Mouse (Mus musculus): Measurements from ENCODE around the gene Olfr995. TPM values are rescaled to one million over a fixed set of nuclear protein-coding genes. Genes with fewer than 3 reads are reported as not detected.

Gene Olfr995
- total and polyA plus RNA-seq, 3 experiments, result not detected

- Histone ChIP-seq H3K4me2 (ENCODE audit: insufficient read depth, low read depth, poor library complexity, severe bottlenecking) (no peak within 1 kb of the TSS), H3K27ac (ENCODE audit: insufficient read depth, low read depth) (no peak within 1 kb of the TSS), H3K4me1 (ENCODE audit: control insufficient read depth in 1 of 2, insufficient read depth in 2 of 2) (no peaks in the 10 kb centered on the region), H3K36me3 (replicated peaks in 1 of 2; ENCODE audit: control insufficient read depth in 1 of 2, insufficient read depth in 1 of 2, low read length in 1 of 2) (no peaks in the 10 kb centered on the region), H3K27me3 (replicated peaks) (no peaks in the 10 kb centered on the region), H3K79me2 (replicated peaks; ENCODE audit: control insufficient read depth, extremely low read depth, insufficient read depth, poor library complexity, severe bottlenecking) (no peaks in the 10 kb centered on the region), H3K9ac (ENCODE audit: insufficient read depth, low read depth) (no peak within 1 kb of the TSS), H3K9me3 (replicated peaks; ENCODE audit: low read length) (no peaks in the 10 kb centered on the region), H3K4me3 (replicated peaks in 1 of 3; ENCODE audit: low read depth in 2 of 3, low read length in 2 of 3, poor library complexity in 1 of 3) (no peak within 1 kb of the TSS)
- dilution Hi-C loops (cut with MboI; ENCODE audit: extremely low pct_ligation_motif_present, extremely low pct_unique_long_range_greater_than_20kb, low sequenced_read_pairs) (no loop called here), in situ Hi-C loops (cut with MboI; ENCODE audit: low pct_ligation_motif_present, low pct_unique_long_range_greater_than_20kb, low sequenced_read_pairs) (no loop called here)
- DNase-seq (ENCODE audit: extremely low read depth), result no peak
- TF ChIP-seq MEF2A (IDR thresholded peaks at IDR 0.05; ENCODE audit: borderline replicate concordance, low read depth, low read length) (no peak), ETS1 (conservative IDR thresholded peaks at IDR 0.05; ENCODE audit: low read depth, low read length) (no peak), CTCF (conservative IDR thresholded peaks at IDR 0.05 in 1 of 2, IDR thresholded peaks at IDR 0.05 in 1 of 2; ENCODE audit: low read depth in 2 of 2, low read length in 2 of 2) (no peak), MXI1 (IDR thresholded peaks at IDR 0.05; ENCODE audit: low read depth, low read length) (no peak), IRF4 (IDR thresholded peaks at IDR 0.05; ENCODE audit: low read depth, low read length) (no peak), SMC3 (IDR thresholded peaks at IDR 0.05; ENCODE audit: low read depth, low read length) (no peak), SIN3A (IDR thresholded peaks at IDR 0.05; ENCODE audit: low read length) (no peak), RAD21 (IDR thresholded peaks at IDR 0.05; ENCODE audit: low read depth, low read length) (no peak), MAFK (IDR thresholded peaks at IDR 0.05; ENCODE audit: insufficient replicate concordance, low read length) (no peak), UBTF (IDR thresholded peaks at IDR 0.05; ENCODE audit: low read depth, low read length) (no peak), NELFE (IDR thresholded peaks at IDR 0.05; ENCODE audit: low read depth, low read length) (no peak), BHLHE40 (IDR thresholded peaks at IDR 0.05; ENCODE audit: low read depth, low read length) (no peak), CHD1 (IDR thresholded peaks at IDR 0.05; ENCODE audit: low read depth, low read length) (no peak), JUN (IDR thresholded peaks at IDR 0.05; ENCODE audit: insufficient read depth, low read depth, low read length) (no peak), CHD2 (IDR thresholded peaks at IDR 0.05; ENCODE audit: low read length) (no peak), MYC (IDR thresholded peaks at IDR 0.05; ENCODE audit: low read depth, low read length) (no peak), JUND (conservative IDR thresholded peaks at IDR 0.05; ENCODE audit: low read depth, low read length) (no peak), ELF1 (IDR thresholded peaks at IDR 0.05; ENCODE audit: low read depth, low read length) (no peak)
Observed at GRCm38 (mm10) chr2:85414777-85415176, 28.7 kb downstream of the Olfr995 start, which contains the start of gene Olfr993. TSS of gene Olfr993 (minus strand) at chr2:85414877.

GRCm38 (mm10) chr2:85409369-85409768, 34.1 kb downstream of the Olfr995 start, which contains the start of gene Olfr992:
TSS of gene Olfr992 (minus strand) at chr2:85409469.
- no peak within 1 kb of the TSS for H3K27ac ChIP-seq (ENCODE audit: insufficient read depth, low read depth)
- H3K4me1 ChIP-seq (ENCODE audit: control insufficient read depth in 1 of 2, insufficient read depth in 2 of 2), result no peaks in the 10 kb centered on the region
- H3K9me3 ChIP-seq (replicated peaks; ENCODE audit: low read length), result no peaks in the 10 kb centered on the region
- no peak for DNase-seq (ENCODE audit: extremely low read depth)
- no peak within 1 kb of the TSS for H3K9ac ChIP-seq (ENCODE audit: insufficient read depth, low read depth)
- H3K79me2 ChIP-seq (replicated peaks; ENCODE audit: control insufficient read depth, extremely low read depth, insufficient read depth, poor library complexity, severe bottlenecking), result no peaks in the 10 kb centered on the region
- H3K27me3 ChIP-seq (replicated peaks), result peaks cover 2% of the 10 kb centered on the region
- no peak for TF ChIP-seq CHD2 (IDR thresholded peaks at IDR 0.05; ENCODE audit: low read length)
- no peak within 1 kb of the TSS for H3K4me3 ChIP-seq (replicated peaks in 1 of 3; ENCODE audit: low read depth in 2 of 3, low read length in 2 of 3, poor library complexity in 1 of 3)
- H3K36me3 ChIP-seq (replicated peaks in 1 of 2; ENCODE audit: control insufficient read depth in 1 of 2, insufficient read depth in 1 of 2, low read length in 1 of 2), result no peaks in the 10 kb centered on the region
- in situ Hi-C loops (cut with MboI; ENCODE audit: low pct_ligation_motif_present, low pct_unique_long_range_greater_than_20kb, low sequenced_read_pairs) (no loop called here), dilution Hi-C loops (cut with MboI; ENCODE audit: extremely low pct_ligation_motif_present, extremely low pct_unique_long_range_greater_than_20kb, low sequenced_read_pairs) (no loop called here)
- H3K4me2 ChIP-seq (ENCODE audit: insufficient read depth, low read depth, poor library complexity, severe bottlenecking), result peak within 1 kb of the TSS; percentile 61; the same call in 1 of the 2 replicates

Other genes with a start within 250 kb of the Olfr995 start
- gene Lrrc55, start 246.4 kb downstream of the Olfr995 start, total RNA-seq (2012; rRNA removed), result 0.04 TPM in 1 of 2 replicates, not detected in the other
- not detected in 2 replicates for gene Lrrc55, start 246.4 kb downstream of the Olfr995 start, total RNA-seq (2014; rRNA removed)
- gene Lrrc55, start 246.4 kb downstream of the Olfr995 start, polyA plus RNA-seq (2012; ENCODE audit: insufficient read length, low read depth), result 0.08 TPM in 1 of 2 replicates, not detected in the other
- not detected in 2 replicates for gene Olfr987, start 104.3 kb downstream of the Olfr995 start, total RNA-seq (2012; rRNA removed)
- gene Olfr987, start 104.3 kb downstream of the Olfr995 start, total RNA-seq (2014; rRNA removed), result not detected in 2 replicates
- not detected in 2 replicates for gene Olfr987, start 104.3 kb downstream of the Olfr995 start, polyA plus RNA-seq (2012; ENCODE audit: insufficient read length, low read depth)
- gene Olfr988, start 80.4 kb downstream of the Olfr995 start, total RNA-seq (2012; rRNA removed), result not detected in 2 replicates
- gene Olfr988, start 80.4 kb downstream of the Olfr995 start, total RNA-seq (2014; rRNA removed), result not detected in 2 replicates
- not detected in 2 replicates for gene Olfr988, start 80.4 kb downstream of the Olfr995 start, polyA plus RNA-seq (2012; ENCODE audit: insufficient read length, low read depth)
- not detected in 2 replicates for gene Olfr992, start 34.2 kb downstream of the Olfr995 start, total RNA-seq (2012; rRNA removed)
- gene Olfr992, start 34.2 kb downstream of the Olfr995 start, total RNA-seq (2014; rRNA removed), result not detected in 2 replicates
- gene Olfr992, start 34.2 kb downstream of the Olfr995 start, polyA plus RNA-seq (2012; ENCODE audit: insufficient read length, low read depth), result not detected in 2 replicates
- not detected in 2 replicates for gene Olfr993, start 28.8 kb downstream of the Olfr995 start, total RNA-seq (2012; rRNA removed)
- not detected in 2 replicates for gene Olfr993, start 28.8 kb downstream of the Olfr995 start, total RNA-seq (2014; rRNA removed)
- gene Olfr993, start 28.8 kb downstream of the Olfr995 start, polyA plus RNA-seq (2012; ENCODE audit: insufficient read length, low read depth), result not detected in 2 replicates
- gene Olfr994, start 7.2 kb downstream of the Olfr995 start, total RNA-seq (2012; rRNA removed), result not detected in 2 replicates
- gene Olfr994, start 7.2 kb downstream of the Olfr995 start, total RNA-seq (2014; rRNA removed), result not detected in 2 replicates
- not detected in 2 replicates for gene Olfr994, start 7.2 kb downstream of the Olfr995 start, polyA plus RNA-seq (2012; ENCODE audit: insufficient read length, low read depth)
- not detected in 2 replicates for gene 4833423E24Rik, start 75.4 kb upstream of the Olfr995 start, total RNA-seq (2012; rRNA removed)
- not detected in 2 replicates for gene 4833423E24Rik, start 75.4 kb upstream of the Olfr995 start, total RNA-seq (2014; rRNA removed)
- not detected in 2 replicates for gene 4833423E24Rik, start 75.4 kb upstream of the Olfr995 start, polyA plus RNA-seq (2012; ENCODE audit: insufficient read length, low read depth)
- not detected in 2 replicates for gene Olfr996, start 135.6 kb upstream of the Olfr995 start, total RNA-seq (2012; rRNA removed)
- gene Olfr996, start 135.6 kb upstream of the Olfr995 start, total RNA-seq (2014; rRNA removed), result not detected in 2 replicates
- not detected in 2 replicates for gene Olfr996, start 135.6 kb upstream of the Olfr995 start, polyA plus RNA-seq (2012; ENCODE audit: insufficient read length, low read depth)
- not detected in 2 replicates for gene Olfr998, start 145.3 kb upstream of the Olfr995 start, total RNA-seq (2012; rRNA removed)
- not detected in 2 replicates for gene Olfr998, start 145.3 kb upstream of the Olfr995 start, total RNA-seq (2014; rRNA removed)
- not detected in 2 replicates for gene Olfr998, start 145.3 kb upstream of the Olfr995 start, polyA plus RNA-seq (2012; ENCODE audit: insufficient read length, low read depth)
- gene Olfr1000, start 168.3 kb upstream of the Olfr995 start, total RNA-seq (2012; rRNA removed), result not detected in 2 replicates
- not detected in 2 replicates for gene Olfr1000, start 168.3 kb upstream of the Olfr995 start, total RNA-seq (2014; rRNA removed)
- not detected in 2 replicates for gene Olfr1000, start 168.3 kb upstream of the Olfr995 start, polyA plus RNA-seq (2012; ENCODE audit: insufficient read length, low read depth)
- gene Olfr1002, start 207.1 kb upstream of the Olfr995 start, total RNA-seq (2012; rRNA removed), result not detected in 2 replicates
- gene Olfr1002, start 207.1 kb upstream of the Olfr995 start, total RNA-seq (2014; rRNA removed), result not detected in 2 replicates
- not detected in 2 replicates for gene Olfr1002, start 207.1 kb upstream of the Olfr995 start, polyA plus RNA-seq (2012; ENCODE audit: insufficient read length, low read depth)
- gene Olfr154, start 220.8 kb upstream of the Olfr995 start, total RNA-seq (2012; rRNA removed), result not detected in 2 replicates
- not detected in 2 replicates for gene Olfr154, start 220.8 kb upstream of the Olfr995 start, total RNA-seq (2014; rRNA removed)
- not detected in 2 replicates for gene Olfr154, start 220.8 kb upstream of the Olfr995 start, polyA plus RNA-seq (2012; ENCODE audit: insufficient read length, low read depth)
- gene Olfr1006, start 235.1 kb upstream of the Olfr995 start, total RNA-seq (2012; rRNA removed), result not detected in 2 replicates
- not detected in 2 replicates for gene Olfr1006, start 235.1 kb upstream of the Olfr995 start, total RNA-seq (2014; rRNA removed)
- gene Olfr1006, start 235.1 kb upstream of the Olfr995 start, polyA plus RNA-seq (2012; ENCODE audit: insufficient read length, low read depth), result not detected in 2 replicates
- gene Olfr1008, start 245.8 kb upstream of the Olfr995 start, total RNA-seq (2012; rRNA removed), result not detected in 2 replicates
- gene Olfr1008, start 245.8 kb upstream of the Olfr995 start, total RNA-seq (2014; rRNA removed), result not detected in 2 replicates
- gene Olfr1008, start 245.8 kb upstream of the Olfr995 start, polyA plus RNA-seq (2012; ENCODE audit: insufficient read length, low read depth), result not detected in 2 replicates

All from CH12.LX (cell line).